Mouse (Mus musculus) cerebellum, adult 8-10 months (tissue): ENCODE measurements at regions not wholly inside any gene's neighbourhood (a gene's known extent, or its start where the extent isn't known, plus 50 kb on each side); places are given as distances from the start of the nearest gene placed in this dataset.

ENCODE experiments used
- DNase-seq: peaks from one replicate; pipeline ENCODE4 v3.0.0; 2022

DNA sequence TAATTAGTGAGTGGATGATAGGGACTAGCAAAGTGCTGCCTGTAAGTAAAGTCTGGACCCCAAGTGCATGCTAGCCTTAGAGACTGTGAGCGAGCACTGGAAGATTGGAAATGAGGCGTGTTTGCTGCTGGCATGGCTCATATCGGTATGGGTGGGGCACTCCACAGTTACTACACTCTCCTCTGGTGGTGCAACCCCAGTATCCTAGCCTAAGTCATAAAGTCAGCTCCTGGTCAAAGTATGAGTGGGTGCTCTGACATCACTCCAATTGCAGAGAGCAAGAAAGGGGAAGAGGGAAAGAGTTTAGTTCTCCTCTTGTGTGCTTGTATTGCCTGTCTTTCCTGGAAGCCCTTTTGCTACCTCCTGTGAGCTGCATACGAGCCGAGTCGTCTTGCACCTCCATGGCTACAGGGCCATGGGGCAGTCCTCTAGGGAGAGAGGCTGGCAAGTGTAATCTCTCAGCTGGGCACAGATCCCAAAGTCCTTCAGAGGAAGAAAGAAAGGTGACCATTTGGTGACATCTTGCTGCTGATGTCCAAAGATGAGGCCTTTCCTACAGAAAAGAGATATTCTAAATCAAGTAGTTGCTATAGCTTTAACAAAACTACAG is 281.2 kb upstream of the Id2 start:
- DNase-seq, result no peak

DNA sequence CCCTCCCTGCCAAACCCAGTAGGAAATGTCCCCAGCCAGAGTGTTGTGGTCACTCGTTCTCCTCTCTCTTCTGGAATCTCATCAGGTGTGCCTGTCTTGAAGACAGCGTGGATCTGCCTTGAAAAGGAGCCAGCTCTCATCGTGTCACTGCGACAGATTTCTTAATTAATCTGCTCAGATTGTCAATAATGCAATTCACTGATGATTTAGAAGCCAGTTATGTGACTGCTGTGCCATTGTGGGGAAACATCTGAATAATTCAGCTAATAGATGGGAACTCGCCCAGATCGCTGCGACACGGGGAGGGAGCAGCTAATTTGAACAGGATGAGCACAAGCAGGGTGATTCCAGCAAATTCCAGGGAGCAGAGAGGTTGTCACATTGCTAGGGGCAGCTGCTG is 279.5 kb upstream of the Id2 start:
- no peak for DNase-seq

DNA sequence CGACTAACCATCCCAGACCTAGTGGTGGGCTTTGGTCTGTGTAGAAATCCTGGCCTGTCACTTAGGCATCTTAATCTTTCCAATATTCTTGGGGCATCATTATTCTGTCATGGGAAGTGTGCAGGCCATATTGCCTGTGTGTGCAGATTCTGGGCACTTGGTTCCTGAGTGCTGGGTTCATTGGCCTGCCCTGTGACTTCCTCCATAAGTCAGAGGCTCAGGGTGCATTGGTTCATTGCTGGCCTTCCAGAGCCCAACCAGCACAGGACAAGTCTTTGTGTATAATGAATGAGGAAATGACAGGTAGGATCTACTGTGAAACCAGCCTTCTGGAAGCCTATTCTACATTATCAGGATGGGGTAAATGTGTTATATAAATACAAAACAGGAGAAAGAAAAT is 270.6 kb upstream of the Id2 start:
- no peak for DNase-seq

DNA sequence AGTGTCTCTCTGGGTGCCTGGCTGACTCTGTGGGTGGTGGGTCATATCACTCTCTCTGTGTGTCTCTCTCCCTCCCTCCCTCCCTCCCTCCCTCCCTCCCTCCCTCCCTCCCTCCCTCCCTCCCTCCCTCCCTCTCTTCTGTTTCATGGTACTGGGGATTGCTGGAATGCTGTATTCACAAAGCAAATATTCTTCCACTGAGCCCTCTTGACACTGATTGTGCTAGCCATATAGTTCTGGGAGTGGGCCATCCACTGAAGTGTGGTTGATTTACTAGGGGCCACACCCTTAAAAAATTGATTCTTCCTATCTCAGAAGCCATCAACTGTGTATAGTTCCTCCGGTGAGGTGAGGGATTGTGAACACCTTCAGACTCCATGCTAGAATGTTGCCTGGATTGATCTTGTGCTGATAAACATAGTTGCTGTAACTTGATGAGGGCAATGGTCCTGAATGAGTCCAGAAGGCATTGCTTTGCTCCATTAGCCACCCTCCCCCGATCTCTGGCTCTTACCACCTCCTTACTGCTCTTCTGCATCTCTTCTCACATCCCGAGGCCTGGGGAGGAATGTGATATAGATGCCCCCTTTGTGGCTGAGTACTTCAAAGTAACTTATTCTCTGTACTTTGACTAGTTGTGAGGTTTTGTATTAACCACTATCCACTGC is 268.8 kb upstream of the Id2 start:
- DNase-seq, result no peak

DNA sequence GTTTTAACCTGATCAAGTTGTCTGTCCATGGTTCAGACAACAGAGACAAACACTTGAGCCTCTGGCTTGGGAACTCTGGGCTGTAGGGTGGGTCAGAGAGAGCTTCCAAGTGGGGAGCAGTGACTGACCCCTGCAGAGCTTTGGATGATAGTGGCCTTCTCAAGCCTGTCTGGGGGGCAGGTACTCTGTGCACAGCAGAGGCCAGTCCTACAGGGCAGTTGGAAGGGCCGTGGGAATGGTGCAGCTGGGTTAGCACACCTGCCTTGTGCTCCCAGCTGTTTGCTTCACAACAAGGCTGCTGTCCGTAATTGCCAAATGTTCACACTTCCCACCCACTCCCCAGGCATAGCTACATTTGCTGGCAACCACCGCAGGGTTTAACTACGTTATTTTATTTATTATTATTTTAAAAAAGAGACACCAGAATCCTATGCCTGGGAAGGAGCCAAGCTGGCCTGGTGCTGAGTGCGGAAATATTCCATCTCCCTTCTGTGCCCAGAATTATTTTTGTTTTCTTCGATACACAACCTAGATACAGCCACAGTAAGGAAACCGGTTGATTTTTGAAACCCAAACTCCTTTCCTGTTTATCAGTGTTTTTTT is 268.1 kb upstream of the Id2 start:
- no peak for DNase-seq

- no peak for DNase-seq
These were observed 266.9 kb upstream of the Id2 start for GRCm38 (mm10) chr12:25363839-25364238.

DNA sequence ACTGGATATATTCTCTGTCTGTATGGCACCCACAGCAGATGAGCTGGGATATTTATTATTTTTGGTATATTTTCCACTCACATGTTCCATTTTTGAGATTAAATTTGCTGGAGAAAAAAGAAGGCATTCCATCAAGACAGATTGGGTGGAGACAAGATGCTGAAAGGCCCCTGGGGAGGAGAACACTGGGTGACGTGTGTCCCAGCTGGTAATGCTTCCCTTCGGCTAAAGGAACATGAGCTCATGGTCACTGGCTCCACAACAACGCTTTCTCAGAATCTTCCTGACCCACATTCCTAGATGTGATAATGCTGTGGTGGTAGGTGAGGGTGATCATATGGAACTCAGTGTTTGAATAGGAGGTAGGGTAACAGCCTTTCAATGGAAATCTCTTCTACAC is 266.4 kb upstream of the Id2 start:
- DNase-seq, result no peak

DNA sequence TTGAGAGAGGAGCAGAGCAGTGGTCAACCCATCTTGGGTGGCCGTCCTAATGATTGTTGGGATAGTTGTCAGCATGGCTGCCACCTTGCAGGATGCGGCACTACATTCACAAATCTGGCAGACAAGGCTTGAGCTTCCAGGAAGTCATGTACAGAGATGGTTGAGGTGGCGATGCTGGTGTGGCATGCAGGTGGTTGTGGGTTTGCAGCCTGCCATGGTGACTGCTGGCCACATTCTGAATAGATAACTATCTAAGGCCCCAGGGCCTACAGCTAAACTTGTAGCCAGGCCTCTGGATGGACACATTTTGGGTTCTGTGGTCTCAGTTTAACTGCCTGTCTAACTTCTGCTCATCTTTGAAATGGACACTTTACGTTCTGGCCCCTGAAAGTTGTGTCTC is 265.8 kb upstream of the Id2 start:
- no peak for DNase-seq

DNA sequence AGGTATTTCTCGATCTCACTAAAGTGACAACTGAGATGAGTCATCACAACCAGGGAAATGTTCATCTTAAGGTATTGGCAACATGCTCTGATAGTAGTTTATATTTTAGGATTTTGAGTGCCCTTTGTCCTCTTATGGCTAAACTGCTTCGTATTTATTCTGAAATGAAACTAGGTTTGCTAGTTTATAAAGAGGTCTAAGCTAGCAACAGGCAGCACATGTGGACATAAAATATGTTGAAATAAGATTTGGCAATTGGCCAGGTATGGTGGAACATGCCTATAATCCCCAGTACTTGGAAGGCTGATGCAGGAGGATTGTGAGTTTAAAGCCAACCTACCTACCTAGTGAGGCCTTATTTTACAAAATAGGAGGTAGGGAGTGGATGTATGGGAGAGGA is 263.8 kb upstream of the Id2 start:
- no peak for DNase-seq

GRCm38 (mm10) chr12:25359931-25360330 is 263.0 kb upstream of the Id2 start:
- DNase-seq, result no peak

DNA sequence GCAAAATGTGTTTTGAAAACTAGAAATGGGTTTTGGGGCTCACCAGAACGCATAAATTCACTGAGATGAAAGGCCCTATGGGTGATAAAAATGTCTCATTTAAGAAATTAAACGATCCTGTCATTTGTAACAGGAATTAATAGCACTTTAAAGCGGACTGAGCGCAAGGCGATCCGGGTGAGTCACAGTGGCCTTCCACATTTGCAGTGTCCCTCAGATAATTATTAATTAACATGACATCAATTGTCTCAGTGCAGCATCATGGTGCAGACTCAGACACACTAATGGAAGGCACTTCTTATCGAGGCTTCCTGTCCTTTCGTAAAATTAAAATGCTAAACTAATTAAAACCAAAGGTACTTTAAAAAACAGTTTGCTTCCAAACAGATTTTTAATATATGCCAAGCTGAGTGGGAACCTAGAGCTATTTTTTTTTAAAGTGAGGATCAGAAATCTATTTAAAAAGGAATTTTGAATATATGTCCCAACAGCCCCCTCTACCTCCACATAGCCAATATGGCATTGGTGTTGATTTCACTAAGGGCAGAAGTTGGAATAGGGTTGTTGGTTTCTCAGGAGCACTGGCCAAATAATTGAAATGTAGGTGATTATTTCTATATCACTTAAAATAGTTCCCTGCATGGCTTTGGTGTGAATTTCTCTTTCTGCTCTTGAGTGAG is 262.0 kb upstream of the Id2 start:
- no peak for DNase-seq

- no peak for DNase-seq
These were observed 259.8 kb upstream of the Id2 start for GRCm38 (mm10) chr12:25356774-25357173.

GRCm38 (mm10) chr12:25355217-25355616 is 258.3 kb upstream of the Id2 start:
- no peak for DNase-seq

DNA sequence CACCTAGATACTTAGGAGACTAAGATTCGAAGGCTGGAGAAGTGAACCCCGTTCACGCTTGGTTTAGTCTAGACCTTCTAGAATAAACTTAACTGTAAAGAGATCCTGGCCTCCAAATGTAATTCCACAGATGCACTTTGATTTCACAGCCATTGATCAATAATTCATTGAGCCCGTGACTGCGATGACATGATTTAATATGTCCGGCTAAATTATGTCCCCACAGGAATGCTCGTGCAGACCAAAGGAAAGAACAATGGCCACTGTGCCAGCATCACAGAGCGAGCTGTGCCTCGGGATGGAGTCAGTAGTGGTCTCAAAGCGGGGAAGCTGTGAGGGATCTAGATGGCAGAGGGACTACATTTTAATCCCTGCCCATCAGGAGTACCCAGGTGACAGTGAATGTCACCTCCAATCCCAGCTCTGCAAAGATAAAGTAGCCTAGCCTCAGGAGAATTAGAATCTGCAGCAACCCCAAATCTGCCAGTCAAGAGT is 256.5 kb upstream of the Id2 start:
- DNase-seq, result no peak

DNA sequence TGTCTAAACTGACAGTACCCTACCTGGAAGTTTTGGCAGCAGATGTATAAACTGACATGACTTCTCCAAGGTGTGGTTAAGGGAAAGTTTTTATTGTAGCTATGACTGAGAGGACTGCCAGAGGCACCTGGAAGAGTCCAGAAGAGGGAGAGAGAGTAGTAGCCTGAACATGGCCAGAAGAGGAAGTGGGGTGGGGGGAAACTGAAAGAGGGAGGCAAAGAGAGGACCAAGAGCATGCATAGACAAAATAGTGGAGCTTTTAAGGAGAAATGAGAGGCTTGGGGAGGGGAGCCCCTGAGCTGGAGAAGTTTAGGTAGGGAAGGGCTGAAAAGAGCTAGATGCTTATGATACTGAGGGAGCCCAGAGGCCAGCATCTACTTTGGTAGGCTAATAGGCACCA is 255.2 kb upstream of the Id2 start:
- no peak for DNase-seq

GRCm38 (mm10) chr12:25344354-25344753 is 247.4 kb upstream of the Id2 start:
- DNase-seq, result no peak

DNA sequence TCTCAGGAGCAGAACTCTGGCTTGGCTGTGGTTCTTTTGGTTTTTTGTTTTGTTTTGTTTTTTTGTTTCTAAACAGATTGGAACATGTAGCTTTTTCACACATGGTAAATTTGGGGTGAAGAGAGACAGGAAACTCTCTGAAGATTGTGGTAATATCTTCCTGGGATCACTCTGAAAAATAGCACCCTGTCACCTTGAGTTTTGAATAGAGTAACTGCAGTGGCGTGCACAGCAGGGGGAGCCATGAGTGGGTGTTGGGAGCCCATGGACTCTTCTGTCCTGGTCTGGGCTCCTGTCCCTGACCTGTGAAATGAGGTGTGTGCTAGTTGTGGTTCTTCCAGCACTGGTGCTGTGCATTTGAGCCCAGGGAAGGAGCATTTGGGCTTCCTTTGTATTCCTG is 241.8 kb upstream of the Id2 start:
- no peak for DNase-seq

DNA sequence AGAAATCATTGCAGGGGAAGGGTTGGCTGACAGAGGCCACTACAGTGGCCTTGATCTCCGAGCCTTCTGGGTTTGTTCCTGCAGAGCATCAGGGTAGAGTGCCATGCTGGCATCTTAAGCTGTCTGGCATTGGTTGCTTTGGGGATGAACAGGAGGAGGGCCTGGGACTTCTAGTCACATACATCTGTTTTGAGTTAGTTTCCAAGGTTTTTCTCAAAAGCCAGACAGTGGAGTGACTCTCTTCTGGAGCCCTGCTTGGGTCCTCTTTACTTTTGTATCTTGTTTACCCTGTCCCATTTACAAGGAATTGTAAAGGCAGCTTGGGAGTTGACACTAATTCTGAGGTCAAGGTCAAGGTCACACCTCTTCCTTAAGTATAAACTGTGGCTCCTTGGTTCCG is 239.0 kb upstream of the Id2 start:
- no peak for DNase-seq

DNA sequence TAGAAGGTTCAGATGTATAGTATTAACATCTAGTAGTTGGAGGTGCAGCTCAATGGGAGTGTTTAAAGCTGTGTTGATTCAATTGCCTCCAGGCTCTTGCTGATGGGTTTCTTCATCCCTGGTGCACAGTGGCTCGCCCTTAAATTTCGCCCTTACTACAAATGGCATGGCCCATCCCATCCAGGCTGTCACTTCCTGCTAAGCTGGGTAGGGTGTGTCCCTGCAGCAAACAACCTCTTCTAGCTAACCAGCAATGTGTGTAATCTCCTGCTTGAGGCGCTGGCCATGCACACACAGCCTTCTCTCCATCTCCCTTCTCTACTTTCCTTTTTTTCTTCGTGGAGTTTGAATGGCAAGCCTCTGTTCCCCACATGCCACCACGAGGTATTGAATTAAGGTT is 238.1 kb upstream of the Id2 start:
- DNase-seq, result no peak

DNA sequence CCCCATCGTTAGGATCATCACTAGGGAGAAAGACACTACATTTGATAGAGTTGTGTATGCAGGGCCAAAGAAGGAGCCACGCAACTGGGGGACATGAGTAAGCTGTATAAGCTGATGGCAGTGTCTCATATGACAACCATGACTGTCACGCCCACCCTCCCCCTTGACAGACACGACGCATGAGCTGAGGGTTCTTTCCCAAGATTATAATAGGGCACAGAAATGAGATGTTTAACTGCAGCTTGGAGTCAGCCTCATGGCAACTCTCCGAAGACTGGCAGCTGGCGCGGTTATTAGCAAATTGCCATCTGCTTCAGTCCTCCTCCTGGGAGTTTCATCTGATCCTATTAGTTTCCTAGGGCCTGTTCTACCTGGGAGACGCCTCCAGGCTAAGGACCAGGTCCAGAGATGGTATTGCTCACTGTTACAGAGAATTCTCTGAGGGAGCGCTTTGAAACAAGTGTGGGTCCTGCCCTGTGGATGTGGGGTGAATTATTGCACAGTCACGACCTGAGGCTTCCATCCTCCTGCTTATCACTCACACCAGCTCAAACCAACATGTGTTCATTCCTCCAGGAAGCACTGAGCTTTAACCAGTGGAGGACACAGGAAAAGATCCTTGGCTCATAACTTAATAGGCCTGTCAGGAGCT is 235.6 kb upstream of the Id2 start:
- DNase-seq, result no peak

DNA sequence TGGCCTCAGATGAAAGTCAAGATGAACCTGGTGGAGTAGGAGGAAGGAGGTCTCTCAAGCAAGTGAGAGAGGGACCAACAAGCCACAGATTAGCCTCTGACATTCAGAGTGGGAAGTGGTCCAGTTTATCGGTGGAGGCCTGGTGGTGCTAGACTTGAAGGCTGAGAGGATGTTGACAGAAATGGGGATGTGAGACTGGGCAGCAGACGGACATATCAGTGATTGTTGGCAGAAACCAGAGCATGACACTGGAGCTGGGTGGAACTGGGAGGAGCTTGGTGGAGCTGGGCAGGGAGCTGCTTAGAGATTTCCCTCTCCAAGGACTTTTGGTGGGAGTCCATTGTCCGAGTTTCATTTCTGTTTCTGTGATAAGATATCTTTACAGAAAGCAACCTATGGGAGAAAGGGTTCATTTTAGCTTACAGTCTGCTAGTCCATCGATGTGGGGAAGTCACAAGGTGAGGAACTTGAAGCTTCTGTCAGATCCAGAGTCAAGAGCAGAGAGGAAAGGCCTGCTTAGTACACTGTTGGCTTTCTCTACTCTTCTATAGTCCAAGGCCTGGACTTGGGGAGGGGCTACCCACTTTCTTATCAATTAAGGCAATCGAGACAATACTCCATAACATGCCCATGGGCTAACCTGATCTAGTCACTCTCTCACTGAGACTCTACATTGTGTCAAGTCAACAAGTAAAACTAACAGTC is 233.2 kb upstream of the Id2 start:
- no peak for DNase-seq

DNA sequence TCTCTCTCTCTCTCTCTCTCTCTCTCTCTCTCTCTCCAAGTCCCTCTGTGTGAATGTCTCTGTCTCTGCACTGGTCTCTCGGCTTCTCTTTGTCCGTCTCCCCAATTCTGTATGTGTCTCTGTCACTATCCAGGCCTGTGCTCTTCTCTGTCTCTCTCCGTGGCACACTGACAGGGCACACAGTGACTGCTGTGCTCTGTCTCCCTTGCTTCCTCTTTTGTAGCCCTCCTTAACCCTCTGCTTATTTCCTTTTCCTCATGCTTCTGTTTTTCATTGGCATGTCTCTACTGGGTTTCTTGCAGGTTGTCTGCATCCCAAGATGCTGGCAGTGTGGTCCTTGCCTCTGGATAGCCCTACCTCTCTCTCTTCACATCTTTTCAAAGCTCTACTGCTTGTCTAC is 229.0 kb upstream of the Id2 start:
- no peak for DNase-seq

GRCm38 (mm10) chr12:25323171-25323570 is 226.2 kb upstream of the Id2 start:
- DNase-seq, result no peak
